Mouse (Mus musculus): Measurements from ENCODE around the gene Dbndd1. TPM values are rescaled to one million over a fixed set of nuclear protein-coding genes. Genes with fewer than 3 reads are reported as not detected.
A peak's percentile ranks its signal among the peaks of the same experiment; 100 is the strongest.
"Not testable (repeated sequence)": the region's sequence is repeated elsewhere in the genome, so short reads cannot be mapped to it uniquely, and the experiment has no call there.

Dbndd1 gene
- polyA plus RNA-seq, 2 experiments = 8.3 to 12.6 TPM

- H3K27me3 ChIP-seq (ENCODE audit: control insufficient read depth, insufficient read depth, low read length) = no peaks in the 10 kb centered on the region
- WGBS = under 1% methylated on average over 41 of the region's 58 CpGs
- TF ChIP-seq POLR2A (IDR thresholded peaks at IDR 0.05; ENCODE audit: borderline replicate concordance, extremely low read depth, insufficient read depth, insufficient read length) = peak; percentile 76; the same call in 1 of the 2 replicates
- peaks cover 10% of the 10 kb centered on the region for H3K4me1 ChIP-seq (ENCODE audit: control insufficient read depth, insufficient read depth, low read length)
- H3K36me3 ChIP-seq (ENCODE audit: control insufficient read depth, insufficient read depth, low read length) = peaks cover 23% of the 10 kb centered on the region
- DNase-seq (ENCODE audit: low spot score) (peak; percentile 89), ATAC-seq (ENCODE audit: low FRiP score, low read depth) (peak; percentile 93)
- H3K9me3 ChIP-seq (ENCODE audit: control insufficient read depth, low read length) = no peaks in the 10 kb centered on the region
- H3K4me2 ChIP-seq (replicated peaks; ENCODE audit: low read depth, low read length, severe bottlenecking) = peak within 1 kb of the TSS; percentile 81
- H3K27ac ChIP-seq (replicated peaks; ENCODE audit: low read depth, low read length) = peak within 1 kb of the TSS; percentile 90
- H3K9ac ChIP-seq (ENCODE audit: low read depth, low read length, severe bottlenecking) = peak within 1 kb of the TSS; percentile 78
- H3K4me3 ChIP-seq (replicated peaks; ENCODE audit: low read length) = peak within 1 kb of the TSS; percentile 90
Observed at GRCm38 (mm10) chr8:123477737-123478258, 37.5 kb downstream of the Dbndd1 start, which contains the start of gene Afg3l1. Gene Afg3l1 (plus strand): TSS chr8:123477903.

- Histone ChIP-seq H3K27ac (replicated peaks; ENCODE audit: low read depth, low read length) (no peak overlapping the region; the same call in 1 of the 2 replicates), H3K27me3 (ENCODE audit: control insufficient read depth, insufficient read depth, low read length) (no peaks in the 10 kb centered on the region), H3K9me3 (ENCODE audit: control insufficient read depth, low read length) (no peaks in the 10 kb centered on the region), H3K4me3 (replicated peaks; ENCODE audit: low read length) (peak overlapping the region; percentile 90), H3K36me3 (ENCODE audit: control insufficient read depth, insufficient read depth, low read length) (peaks cover 16% of the 10 kb centered on the region), H3K4me1 (ENCODE audit: control insufficient read depth, insufficient read depth, low read length) (peaks cover 10% of the 10 kb centered on the region), H3K4me2 (replicated peaks; ENCODE audit: low read depth, low read length, severe bottlenecking) (peak overlapping the region; percentile 81), H3K9ac (ENCODE audit: low read depth, low read length, severe bottlenecking) (peak overlapping the region; percentile 78)
- 9% methylated on average over 34 of the region's 34 CpGs for WGBS
- DNase-seq (ENCODE audit: low spot score) (peak; percentile 6), ATAC-seq (ENCODE audit: low FRiP score, low read depth) (peak; percentile 45)
- TF ChIP-seq POLR2A (IDR thresholded peaks at IDR 0.05; ENCODE audit: borderline replicate concordance, extremely low read depth, insufficient read depth, insufficient read length) = no peak
Observed at GRCm38 (mm10) chr8:123476911-123477736, 38.1 kb downstream of the Dbndd1 start.

- not testable (repeated sequence) for H3K36me3 ChIP-seq (ENCODE audit: control insufficient read depth, insufficient read depth, low read length); H3K27ac ChIP-seq (replicated peaks; ENCODE audit: low read depth, low read length); H3K4me2 ChIP-seq (replicated peaks; ENCODE audit: low read depth, low read length, severe bottlenecking); H3K9ac ChIP-seq (ENCODE audit: low read depth, low read length, severe bottlenecking); H3K27me3 ChIP-seq (ENCODE audit: control insufficient read depth, insufficient read depth, low read length); DNase-seq (ENCODE audit: low spot score); H3K4me3 ChIP-seq (replicated peaks; ENCODE audit: low read length); ATAC-seq (ENCODE audit: low FRiP score, low read depth); H3K9me3 ChIP-seq (ENCODE audit: control insufficient read depth, low read length)
- WGBS = 61% methylated on average over 5 of the region's 5 CpGs
- peaks cover 10% of the 10 kb centered on the region for H3K4me1 ChIP-seq (ENCODE audit: control insufficient read depth, insufficient read depth, low read length)
Observed at GRCm38 (mm10) chr8:123474549-123474948, 40.7 kb downstream of the Dbndd1 start.

GRCm38 (mm10) chr8:123472991-123473390 lies 42.3 kb downstream of the Dbndd1 start:
- DNase-seq (ENCODE audit: low spot score); H3K27ac ChIP-seq (replicated peaks; ENCODE audit: low read depth, low read length); H3K9ac ChIP-seq (ENCODE audit: low read depth, low read length, severe bottlenecking); H3K4me1 ChIP-seq (ENCODE audit: control insufficient read depth, insufficient read depth, low read length); H3K9me3 ChIP-seq (ENCODE audit: control insufficient read depth, low read length); H3K27me3 ChIP-seq (ENCODE audit: control insufficient read depth, insufficient read depth, low read length); ATAC-seq (ENCODE audit: low FRiP score, low read depth); H3K36me3 ChIP-seq (ENCODE audit: control insufficient read depth, insufficient read depth, low read length); H3K4me3 ChIP-seq (replicated peaks; ENCODE audit: low read length); H3K4me2 ChIP-seq (replicated peaks; ENCODE audit: low read depth, low read length, severe bottlenecking): not testable (repeated sequence)
- 71% methylated on average over 6 of the region's 6 CpGs for WGBS

- Histone ChIP-seq H3K27me3 (ENCODE audit: control insufficient read depth, insufficient read depth, low read length) (no peaks in the 10 kb centered on the region), H3K4me3 (replicated peaks; ENCODE audit: low read length) (no peak overlapping the region), H3K36me3 (ENCODE audit: control insufficient read depth, insufficient read depth, low read length) (peaks cover 14% of the 10 kb centered on the region), H3K4me2 (replicated peaks; ENCODE audit: low read depth, low read length, severe bottlenecking) (no peak overlapping the region), H3K27ac (replicated peaks; ENCODE audit: low read depth, low read length) (no peak overlapping the region), H3K4me1 (ENCODE audit: control insufficient read depth, insufficient read depth, low read length) (no peaks in the 10 kb centered on the region), H3K9ac (ENCODE audit: low read depth, low read length, severe bottlenecking) (no peak overlapping the region), H3K9me3 (ENCODE audit: control insufficient read depth, low read length) (no peaks in the 10 kb centered on the region)
- WGBS = 73% methylated on average over 3 of the region's 3 CpGs
- no peak for ATAC-seq (ENCODE audit: low FRiP score, low read depth)
- no peak for DNase-seq (ENCODE audit: low spot score)
- TF ChIP-seq POLR2A (IDR thresholded peaks at IDR 0.05; ENCODE audit: borderline replicate concordance, extremely low read depth, insufficient read depth, insufficient read length) = no peak
Observed at GRCm38 (mm10) chr8:123467476-123467875, 47.8 kb downstream of the Dbndd1 start.
